Mouse (Mus musculus): ENCODE measurements around the gene Mkln1. TPM values are rescaled to one million over a fixed set of nuclear protein-coding genes. Genes with fewer than 3 reads are reported as not detected.
"Not testable (repeated sequence)": the region's sequence is repeated elsewhere in the genome, so short reads cannot be mapped to it uniquely, and the experiment has no call there.

Gene Mkln1
- polyA plus RNA-seq, 1 experiment = 40.1 TPM

GRCm38 (mm10) chr6:31550876-31551532, 152.5 kb downstream of the Mkln1 start:
- Histone ChIP-seq H3K27ac (ENCODE audit: control insufficient read depth, insufficient read depth, low read length) (no peak overlapping the region), H3K27me3 (ENCODE audit: control insufficient read depth, insufficient read depth, low read length) (no peaks in the 10 kb centered on the region), H3K36me3 (ENCODE audit: control insufficient read depth, insufficient read depth, low read length) (no peaks in the 10 kb centered on the region), H3K4me3 (ENCODE audit: control insufficient read depth, insufficient read depth, low read length) (no peak overlapping the region), H3K4me1 (replicated peaks; ENCODE audit: control insufficient read depth, insufficient read depth, low read length) (no peaks in the 10 kb centered on the region; the same call in 1 of the 2 replicates)
- TF ChIP-seq POLR2A (IDR thresholded peaks at IDR 0.05; ENCODE audit: control insufficient read depth, extremely low read depth, insufficient read depth, low read length, poor library complexity) (no peak), CTCF (IDR thresholded peaks at IDR 0.05; ENCODE audit: borderline replicate concordance, control insufficient read depth, extremely low read depth, insufficient read depth, low read length, poor library complexity) (no peak)
- no peak for DNase-seq
- 83% methylated on average over 22 of the region's 22 CpGs for WGBS

GRCm38 (mm10) chr6:31556460-31557100, 158.0 kb downstream of the Mkln1 start:
- Histone ChIP-seq H3K27ac (ENCODE audit: control insufficient read depth, insufficient read depth, low read length) (no peak overlapping the region), H3K4me3 (ENCODE audit: control insufficient read depth, insufficient read depth, low read length) (no peak overlapping the region), H3K4me1 (replicated peaks; ENCODE audit: control insufficient read depth, insufficient read depth, low read length) (no peaks in the 10 kb centered on the region), H3K27me3 (ENCODE audit: control insufficient read depth, insufficient read depth, low read length) (no peaks in the 10 kb centered on the region), H3K36me3 (ENCODE audit: control insufficient read depth, insufficient read depth, low read length) (no peaks in the 10 kb centered on the region)
- WGBS = 92% methylated on average over 7 of the region's 7 CpGs
- TF ChIP-seq POLR2A (IDR thresholded peaks at IDR 0.05; ENCODE audit: control insufficient read depth, extremely low read depth, insufficient read depth, low read length, poor library complexity) = no peak
- no peak for TF ChIP-seq CTCF (IDR thresholded peaks at IDR 0.05; ENCODE audit: borderline replicate concordance, control insufficient read depth, extremely low read depth, insufficient read depth, low read length, poor library complexity)
- DNase-seq = no peak

GRCm38 (mm10) chr6:31560138-31560959, 161.8 kb downstream of the Mkln1 start:
- no peak for DNase-seq
- WGBS = 80% methylated on average over 13 of the region's 13 CpGs
- Histone ChIP-seq H3K27ac (ENCODE audit: control insufficient read depth, insufficient read depth, low read length) (no peak overlapping the region), H3K4me1 (replicated peaks; ENCODE audit: control insufficient read depth, insufficient read depth, low read length) (peaks cover 10% of the 10 kb centered on the region), H3K4me3 (ENCODE audit: control insufficient read depth, insufficient read depth, low read length) (no peak overlapping the region), H3K36me3 (ENCODE audit: control insufficient read depth, insufficient read depth, low read length) (no peaks in the 10 kb centered on the region), H3K27me3 (ENCODE audit: control insufficient read depth, insufficient read depth, low read length) (peaks cover 18% of the 10 kb centered on the region)
- no peak for TF ChIP-seq CTCF (IDR thresholded peaks at IDR 0.05; ENCODE audit: borderline replicate concordance, control insufficient read depth, extremely low read depth, insufficient read depth, low read length, poor library complexity)
- TF ChIP-seq POLR2A (IDR thresholded peaks at IDR 0.05; ENCODE audit: control insufficient read depth, extremely low read depth, insufficient read depth, low read length, poor library complexity) = no peak

- not testable (repeated sequence) for H3K36me3 ChIP-seq (ENCODE audit: control insufficient read depth, insufficient read depth, low read length); H3K4me3 ChIP-seq (ENCODE audit: control insufficient read depth, insufficient read depth, low read length); DNase-seq; H3K27ac ChIP-seq (ENCODE audit: control insufficient read depth, insufficient read depth, low read length)
- Histone ChIP-seq H3K4me1 (replicated peaks; ENCODE audit: control insufficient read depth, insufficient read depth, low read length) (peaks cover 10% of the 10 kb centered on the region), H3K27me3 (ENCODE audit: control insufficient read depth, insufficient read depth, low read length) (peaks cover 22% of the 10 kb centered on the region)
- WGBS = 77% methylated on average over 3 of the region's 3 CpGs
Measured at GRCm38 (mm10) chr6:31561948-31562347, 163.4 kb downstream of the Mkln1 start.

GRCm38 (mm10) chr6:31562371-31563080, 164.0 kb downstream of the Mkln1 start:
- H3K4me1 ChIP-seq (replicated peaks; ENCODE audit: control insufficient read depth, insufficient read depth, low read length) = peaks cover 10% of the 10 kb centered on the region
- H3K27me3 ChIP-seq (ENCODE audit: control insufficient read depth, insufficient read depth, low read length) = peaks cover 22% of the 10 kb centered on the region
- no peaks in the 10 kb centered on the region for H3K36me3 ChIP-seq (ENCODE audit: control insufficient read depth, insufficient read depth, low read length)
- no peak overlapping the region for H3K27ac ChIP-seq (ENCODE audit: control insufficient read depth, insufficient read depth, low read length)
- 30% methylated on average over 16 of the region's 16 CpGs for WGBS
- TF ChIP-seq CTCF (IDR thresholded peaks at IDR 0.05; ENCODE audit: borderline replicate concordance, control insufficient read depth, extremely low read depth, insufficient read depth, low read length, poor library complexity) = no peak
- H3K4me3 ChIP-seq (ENCODE audit: control insufficient read depth, insufficient read depth, low read length) = no peak overlapping the region
- DNase-seq = no peak

All from thymus, adult 2 months (tissue).